Comparison of ENCODE assay signal across 8 mouse cellular contexts in the genomic region with DNA sequence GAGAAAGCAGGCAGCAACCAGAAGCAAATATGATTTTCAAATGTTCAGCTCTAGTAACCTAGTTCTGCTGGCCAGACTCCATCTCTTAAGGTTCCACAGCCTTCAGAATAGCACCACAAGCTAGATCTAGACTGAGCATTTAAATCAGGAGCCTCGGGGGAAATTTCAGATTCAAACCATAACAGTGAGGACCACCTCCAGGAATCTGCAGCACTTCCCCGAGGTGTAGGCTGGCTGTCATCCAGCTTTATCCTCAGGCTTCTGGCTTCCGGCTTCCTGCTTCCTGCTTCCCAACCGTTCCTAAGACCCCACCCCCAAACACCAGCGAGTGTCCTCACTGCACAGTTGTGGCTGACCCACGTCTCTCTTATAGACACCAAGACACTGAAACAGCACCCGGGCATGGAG.
DNase-seq lines count a peak whose midpoint lies in the region; ATAC-seq lines count a peak whose summit lies in the region.

No protein-coding gene starts in this region.

- peak overlapping the region; percentile 54 for H3K4me2 ChIP-seq in heart, embryonic 13.5 days
- no peak overlapping the region for H3K4me2 ChIP-seq in midbrain, embryonic 14.5 days (ENCODE audit: low read length)

- peaks cover 37% of the 10 kb centered on the region for H3K4me1 ChIP-seq in heart, embryonic 13.5 days
- H3K4me1 ChIP-seq in midbrain, embryonic 14.5 days (ENCODE audit: control insufficient read depth, insufficient read depth, low read length) = no peaks in the 10 kb centered on the region

- H3K9me3 ChIP-seq in heart, embryonic 13.5 days = peaks cover 4% of the 10 kb centered on the region; the same call in 1 of the 2 replicates
- no peaks in the 10 kb centered on the region for H3K9me3 ChIP-seq in midbrain, embryonic 14.5 days (ENCODE audit: control insufficient read depth, low read length)

- ATAC-seq in heart, embryonic 13.5 days (ENCODE audit: extremely low read depth, insufficient number of reproducible peaks, low FRiP score, low TSS enrichment) = no peak
- ATAC-seq in midbrain, embryonic 14.5 days (ENCODE audit: low FRiP score, low TSS enrichment) = no peak

- H3K36me3 ChIP-seq in heart, embryonic 13.5 days = no peaks in the 10 kb centered on the region
- no peaks in the 10 kb centered on the region for H3K36me3 ChIP-seq in midbrain, embryonic 14.5 days (ENCODE audit: control insufficient read depth, insufficient read depth, low read length)

- no peaks in the 10 kb centered on the region for H3K27me3 ChIP-seq in heart, embryonic 13.5 days (replicated peaks)
- H3K27me3 ChIP-seq in midbrain, embryonic 14.5 days (ENCODE audit: control insufficient read depth, insufficient read depth, low read length) = no peaks in the 10 kb centered on the region

- peak overlapping the region; percentile 66 for H3K9ac ChIP-seq in heart, embryonic 13.5 days
- H3K9ac ChIP-seq in midbrain, embryonic 14.5 days (replicated peaks; ENCODE audit: low read length) = no peak overlapping the region

- peak overlapping the region; percentile 18; the same call in 1 of the 2 replicates for H3K4me3 ChIP-seq in heart, embryonic 13.5 days
- H3K4me3 ChIP-seq in midbrain, embryonic 14.5 days (replicated peaks; ENCODE audit: low read depth, low read length) = no peak overlapping the region

- DNase-seq in kidney, adult 11 months = peak; percentile 15
- DNase-seq in kidney, adult 18-20 months = no peak
- DNase-seq in kidney, postnatal 25 days = peak; percentile 57 to 64
- peak; percentile 19 for DNase-seq in right cerebral cortex, postnatal 14 days
- DNase-seq in spleen, postnatal 10 days (ENCODE audit: low spot score in 2 of 2) = no peak
- no peak for DNase-seq in midbrain, embryonic 14.5 days
- DNase-seq in cerebellum, adult 18-20 months = no peak

- H3K27ac ChIP-seq in heart, embryonic 13.5 days (replicated peaks) = peak overlapping the region; percentile 71
- H3K27ac ChIP-seq in midbrain, embryonic 14.5 days (replicated peaks; ENCODE audit: low read depth, low read length) = no peak overlapping the region

- 20% methylated on average over 7 of the region's 7 CpGs for WGBS in heart, embryonic 13.5 days
- 48% methylated on average over 7 of the region's 7 CpGs for WGBS in midbrain, embryonic 14.5 days

Comparison
In these comparisons a context has a peak if more than half of its experiments do, and no peak if none do; other contexts are left out.
1. DNase-seq: peak in kidney, adult 11 months (single experiment), kidney, postnatal 25 days (2 of 2) and right cerebral cortex, postnatal 14 days (single experiment); none in kidney, adult 18-20 months (single experiment), spleen, postnatal 10 days (0 of 2), midbrain, embryonic 14.5 days (single experiment) and cerebellum, adult 18-20 months (0 of 2).